Mouse (Mus musculus) lung, postnatal 36 days (tissue): Measurements from ENCODE around the gene Olfr1371.
"Not testable (repeated sequence)": the region's sequence is repeated elsewhere in the genome, so short reads cannot be mapped to it uniquely, and the experiment has no call there.

Experiments
- DNase-seq: peaks from one replicate; pipeline ENCODE4 v3.0.0; 2022; ENCODE audit warnings: mixed read lengths

Olfr1371 gene

GRCm38 (mm10) chr11:52223968-52224682, 10.3 kb upstream of the Olfr1371 start:
- DNase-seq: peak; percentile 95

GRCm38 (mm10) chr11:52222891-52223290, 9.1 kb upstream of the Olfr1371 start:
- DNase-seq: peak; percentile 57

- DNase-seq: not testable (repeated sequence)
These were observed 8.1 kb upstream of the Olfr1371 start for GRCm38 (mm10) chr11:52221921-52222320.

GRCm38 (mm10) chr11:52220282-52220681, 6.5 kb upstream of the Olfr1371 start:
- DNase-seq: peak; percentile 83

GRCm38 (mm10) chr11:52196496-52197023, 17.2 kb downstream of the Olfr1371 start:
- not testable (repeated sequence) for DNase-seq

GRCm38 (mm10) chr11:52180651-52181050, 33.1 kb downstream of the Olfr1371 start:
- DNase-seq: not testable (repeated sequence)

- DNase-seq: peak; percentile 36
These were observed 33.9 kb downstream of the Olfr1371 start for GRCm38 (mm10) chr11:52179897-52180296.

GRCm38 (mm10) chr11:52168461-52168860, 45.3 kb downstream of the Olfr1371 start:
- peak; percentile 19 for DNase-seq

GRCm38 (mm10) chr11:52167901-52168302, 45.9 kb downstream of the Olfr1371 start:
- peak; percentile 15 for DNase-seq

GRCm38 (mm10) chr11:52167126-52167525, 46.7 kb downstream of the Olfr1371 start:
- peak; percentile 64 for DNase-seq

GRCm38 (mm10) chr11:52163926-52164325, 49.9 kb downstream of the Olfr1371 start:
- peak; percentile 78 for DNase-seq
